Mouse (Mus musculus): ENCODE results near the gene Rorb. TPM values are rescaled to one million over a fixed set of nuclear protein-coding genes. Genes with fewer than 3 reads are reported as not detected.

The Rorb gene
- polyA plus RNA-seq, 1 experiment from 2014 or later = 0.01 TPM

- WGBS (ENCODE audit: insufficient replicate concordance) = 82% methylated on average over 8 of the region's 8 CpGs
- Histone ChIP-seq H3K36me3 (no peaks in the 10 kb centered on the region), H3K4me2 (no peak overlapping the region), H3K27ac (no peak overlapping the region), H3K9me3 (replicated peaks) (no peaks in the 10 kb centered on the region), H3K4me3 (no peak overlapping the region), H3K4me1 (no peaks in the 10 kb centered on the region), H3K9ac (no peak overlapping the region), H3K27me3 (replicated peaks) (no peaks in the 10 kb centered on the region)
- no peak for ATAC-seq
Measured at GRCm38 (mm10) chr19:18998966-18999365, 112.0 kb downstream of the Rorb start.

- H3K36me3 ChIP-seq = no peaks in the 10 kb centered on the region
- 42% methylated on average over 1 of the region's 1 CpGs for WGBS (ENCODE audit: insufficient replicate concordance)
Measured at GRCm38 (mm10) chr19:18997711-18998110, 113.3 kb downstream of the Rorb start.

GRCm38 (mm10) chr19:18979996-18980395, 131.0 kb downstream of the Rorb start:
- Histone ChIP-seq H3K4me3 (no peak overlapping the region), H3K27me3 (replicated peaks) (no peaks in the 10 kb centered on the region), H3K4me1 (no peaks in the 10 kb centered on the region), H3K27ac (no peak overlapping the region), H3K9me3 (replicated peaks) (no peaks in the 10 kb centered on the region), H3K9ac (no peak overlapping the region), H3K4me2 (no peak overlapping the region), H3K36me3 (no peaks in the 10 kb centered on the region)
- WGBS (ENCODE audit: insufficient replicate concordance) = 68% methylated on average over 5 of the region's 5 CpGs
- ATAC-seq = no peak

More at GRCm38 (mm10) chr19:18997711-18998110, 113.3 kb downstream of the Rorb start:
- H3K9me3 ChIP-seq (replicated peaks) = no peaks in the 10 kb centered on the region
- no peaks in the 10 kb centered on the region for H3K27me3 ChIP-seq (replicated peaks)
- no peak overlapping the region for H3K4me3 ChIP-seq
- no peaks in the 10 kb centered on the region for H3K4me1 ChIP-seq
- H3K27ac ChIP-seq = no peak overlapping the region
- ATAC-seq = no peak
- no peak overlapping the region for H3K9ac ChIP-seq
- H3K4me2 ChIP-seq = no peak overlapping the region

GRCm38 (mm10) chr19:18974796-18975660, 136.0 kb downstream of the Rorb start:
- H3K4me2 ChIP-seq = no peak overlapping the region
- ATAC-seq = no peak
- 51% methylated on average over 5 of the region's 5 CpGs for WGBS (ENCODE audit: insufficient replicate concordance)

GRCm38 (mm10) chr19:18969386-18969785, 141.6 kb downstream of the Rorb start:
- H3K27ac ChIP-seq = no peak overlapping the region
- 71% methylated on average over 8 of the region's 8 CpGs for WGBS (ENCODE audit: insufficient replicate concordance)
- ATAC-seq = no peak
- H3K36me3 ChIP-seq = no peaks in the 10 kb centered on the region
- no peaks in the 10 kb centered on the region for H3K9me3 ChIP-seq (replicated peaks)
- no peak overlapping the region for H3K4me3 ChIP-seq
- no peak overlapping the region for H3K4me2 ChIP-seq
- H3K4me1 ChIP-seq = no peaks in the 10 kb centered on the region
- H3K27me3 ChIP-seq (replicated peaks) = no peaks in the 10 kb centered on the region
- no peak overlapping the region for H3K9ac ChIP-seq

More at GRCm38 (mm10) chr19:18974796-18975660, 136.0 kb downstream of the Rorb start:
- no peak overlapping the region for H3K4me3 ChIP-seq
- H3K27ac ChIP-seq = no peak overlapping the region
- no peaks in the 10 kb centered on the region for H3K36me3 ChIP-seq
- no peaks in the 10 kb centered on the region for H3K9me3 ChIP-seq (replicated peaks)
- H3K4me1 ChIP-seq = no peaks in the 10 kb centered on the region
- no peak overlapping the region for H3K9ac ChIP-seq
- no peaks in the 10 kb centered on the region for H3K27me3 ChIP-seq (replicated peaks)

- Histone ChIP-seq H3K4me1 (no peaks in the 10 kb centered on the region), H3K4me3 (no peak overlapping the region), H3K9ac (no peak overlapping the region), H3K27me3 (replicated peaks) (no peaks in the 10 kb centered on the region), H3K36me3 (no peaks in the 10 kb centered on the region), H3K9me3 (replicated peaks) (no peaks in the 10 kb centered on the region), H3K27ac (no peak overlapping the region), H3K4me2 (no peak overlapping the region)
- ATAC-seq = no peak
- WGBS (ENCODE audit: insufficient replicate concordance) = 44% methylated on average over 4 of the region's 4 CpGs
Measured at GRCm38 (mm10) chr19:18967307-18967706, 143.7 kb downstream of the Rorb start.

- no peak for ATAC-seq
- 25% methylated on average over 3 of the region's 3 CpGs for WGBS (ENCODE audit: insufficient replicate concordance)
Measured at GRCm38 (mm10) chr19:18959862-18960261, 151.1 kb downstream of the Rorb start.

GRCm38 (mm10) chr19:18952806-18953205, 158.2 kb downstream of the Rorb start:
- Histone ChIP-seq H3K9ac (no peak overlapping the region), H3K36me3 (no peaks in the 10 kb centered on the region), H3K27ac (no peak overlapping the region), H3K4me3 (no peak overlapping the region), H3K27me3 (replicated peaks) (no peaks in the 10 kb centered on the region), H3K4me1 (no peaks in the 10 kb centered on the region), H3K4me2 (no peak overlapping the region), H3K9me3 (replicated peaks) (no peaks in the 10 kb centered on the region)
- WGBS (ENCODE audit: insufficient replicate concordance) = 73% methylated on average over 3 of the region's 3 CpGs
- ATAC-seq = no peak

More at GRCm38 (mm10) chr19:18959862-18960261, 151.1 kb downstream of the Rorb start:
- Histone ChIP-seq H3K27me3 (replicated peaks) (no peaks in the 10 kb centered on the region), H3K9ac (no peak overlapping the region), H3K36me3 (no peaks in the 10 kb centered on the region), H3K27ac (no peak overlapping the region), H3K4me3 (no peak overlapping the region), H3K9me3 (replicated peaks) (no peaks in the 10 kb centered on the region), H3K4me1 (no peaks in the 10 kb centered on the region), H3K4me2 (no peak overlapping the region)

- Histone ChIP-seq H3K36me3 (no peaks in the 10 kb centered on the region), H3K9me3 (replicated peaks) (no peaks in the 10 kb centered on the region), H3K4me3 (no peak overlapping the region), H3K27me3 (replicated peaks) (no peaks in the 10 kb centered on the region), H3K9ac (no peak overlapping the region), H3K4me1 (no peaks in the 10 kb centered on the region), H3K4me2 (no peak overlapping the region), H3K27ac (no peak overlapping the region)
- 45% methylated on average over 3 of the region's 3 CpGs for WGBS (ENCODE audit: insufficient replicate concordance)
- no peak for ATAC-seq
Measured at GRCm38 (mm10) chr19:18947193-18947592, 163.8 kb downstream of the Rorb start.

GRCm38 (mm10) chr19:18945265-18945664, 165.7 kb downstream of the Rorb start:
- Histone ChIP-seq H3K9ac (no peak overlapping the region), H3K9me3 (replicated peaks) (no peaks in the 10 kb centered on the region), H3K4me1 (no peaks in the 10 kb centered on the region), H3K36me3 (no peaks in the 10 kb centered on the region), H3K4me3 (no peak overlapping the region), H3K4me2 (no peak overlapping the region), H3K27ac (no peak overlapping the region), H3K27me3 (replicated peaks) (no peaks in the 10 kb centered on the region)
- no peak for ATAC-seq
- WGBS (ENCODE audit: insufficient replicate concordance) = 65% methylated on average over 3 of the region's 3 CpGs

- ATAC-seq = no peak
- H3K27me3 ChIP-seq (replicated peaks) = no peaks in the 10 kb centered on the region
- no peaks in the 10 kb centered on the region for H3K4me1 ChIP-seq
- no peaks in the 10 kb centered on the region for H3K36me3 ChIP-seq
- H3K4me3 ChIP-seq = no peak overlapping the region
- H3K27ac ChIP-seq = no peak overlapping the region
- no peaks in the 10 kb centered on the region for H3K9me3 ChIP-seq (replicated peaks)
- H3K4me2 ChIP-seq = no peak overlapping the region
- no peak overlapping the region for H3K9ac ChIP-seq
- 70% methylated on average over 6 of the region's 6 CpGs for WGBS (ENCODE audit: insufficient replicate concordance)
Measured at GRCm38 (mm10) chr19:18941391-18941790, 169.6 kb downstream of the Rorb start.

GRCm38 (mm10) chr19:18911755-18912340, 199.1 kb downstream of the Rorb start:
- Histone ChIP-seq H3K4me3 (no peak overlapping the region), H3K4me2 (no peak overlapping the region), H3K27me3 (replicated peaks) (no peaks in the 10 kb centered on the region), H3K4me1 (no peaks in the 10 kb centered on the region), H3K9ac (no peak overlapping the region), H3K36me3 (no peaks in the 10 kb centered on the region), H3K27ac (no peak overlapping the region), H3K9me3 (replicated peaks) (no peaks in the 10 kb centered on the region)
- no peak for ATAC-seq

Data from liver, embryonic 12.5 days (tissue).